Mouse (Mus musculus): ENCODE data around the gene 1700029I15Rik.

Gene 1700029I15Rik

GRCm38 (mm10) chr2:92374514-92374913, 7.8 kb upstream of the 1700029I15Rik start, which contains the start of the genes Pex16 and Large2:
TSS of gene Pex16 (plus strand) at chr2:92374676.
TSS of gene Large2 (minus strand) at chr2:92374869.
- peak; percentile 47 to 59 for DNase-seq

- peak; percentile 96 to 99 for DNase-seq
Observed at GRCm38 (mm10) chr2:92375099-92375623, 7.2 kb upstream of the 1700029I15Rik start.

- DNase-seq = no peak
Observed at GRCm38 (mm10) chr2:92375788-92376187, 6.5 kb upstream of the 1700029I15Rik start.

- no peak for DNase-seq
Observed at GRCm38 (mm10) chr2:92376300-92376699, 6.0 kb upstream of the 1700029I15Rik start.

GRCm38 (mm10) chr2:92377320-92377719, 5.0 kb upstream of the 1700029I15Rik start:
- no peak for DNase-seq

GRCm38 (mm10) chr2:92379783-92380494, 2.4 kb upstream of the 1700029I15Rik start:
- no peak for DNase-seq

GRCm38 (mm10) chr2:92380495-92381050, 1.8 kb upstream of the 1700029I15Rik start:
- no peak for DNase-seq

GRCm38 (mm10) chr2:92381161-92381560, 1.2 kb upstream of the 1700029I15Rik start:
- DNase-seq = no peak

- DNase-seq = no peak
Observed at GRCm38 (mm10) chr2:92382759-92383158, 421 bp downstream of the 1700029I15Rik start.

GRCm38 (mm10) chr2:92384101-92384500, 1.8 kb downstream of the 1700029I15Rik start:
- DNase-seq = no peak

- DNase-seq = no peak
Observed at GRCm38 (mm10) chr2:92385113-92386051, 3.0 kb downstream of the 1700029I15Rik start.

- no peak for DNase-seq
Observed at GRCm38 (mm10) chr2:92386821-92387570, 4.7 kb downstream of the 1700029I15Rik start.

- no peak for DNase-seq
Observed at GRCm38 (mm10) chr2:92387646-92388045, 5.3 kb downstream of the 1700029I15Rik start.

- no peak for DNase-seq
Observed at GRCm38 (mm10) chr2:92388081-92388517, 5.8 kb downstream of the 1700029I15Rik start.

GRCm38 (mm10) chr2:92388891-92389641, 6.7 kb downstream of the 1700029I15Rik start:
- DNase-seq = peak; percentile 86 to 88

GRCm38 (mm10) chr2:92389645-92390044, 7.3 kb downstream of the 1700029I15Rik start:
- DNase-seq = no peak

GRCm38 (mm10) chr2:92390206-92390930, 8.0 kb downstream of the 1700029I15Rik start:
- DNase-seq = peak in 1 of 2 experiments; percentile 66

- no peak for DNase-seq
Observed at GRCm38 (mm10) chr2:92391116-92391515, 8.8 kb downstream of the 1700029I15Rik start.

- DNase-seq = no peak
Observed at GRCm38 (mm10) chr2:92391703-92392317, 9.5 kb downstream of the 1700029I15Rik start.
